Mouse (Mus musculus) neural tube, embryonic 14.5 days (tissue): ENCODE results near the gene 9230102O04Rik. TPM values are rescaled to one million over a fixed set of nuclear protein-coding genes. Genes with fewer than 3 reads are reported as not detected.

Source experiments
- ATAC-seq: fragments of 200-750 bp; cut with Nextera tagmentation; 2 replicates; pipeline ENCODE4 v1.8.0; 2017; ENCODE audit warnings: low read depth, mild to moderate bottlenecking, moderate TSS enrichment, moderate library complexity
- H3K27ac ChIP-seq: fragments of 300-500 bp; sonication (generic); 2 replicates; pipeline ENCODE4 v1.5.1; 2014; ENCODE audit warnings: low read depth, mild to moderate bottlenecking, control low read depth, low read length, moderate library complexity, mixed read lengths
- H3K27me3 ChIP-seq: fragments of 300-500 bp; sonication (generic); 2 replicates; pipeline ENCODE4 v1.6.1; 2014; ENCODE audit warnings: low read length; ENCODE audit not compliant: control insufficient read depth, insufficient read depth
- H3K36me3 ChIP-seq: fragments of 300-500 bp; sonication (generic); 2 replicates; pipeline ENCODE4 v1.6.1; 2014; ENCODE audit warnings: low read length, mixed read lengths; ENCODE audit not compliant: control insufficient read depth, insufficient read depth
- H3K4me1 ChIP-seq: fragments of 300-500 bp; sonication (generic); 2 replicates; pipeline ENCODE4 v1.6.1; 2014; ENCODE audit warnings: low read length; ENCODE audit not compliant: control insufficient read depth, insufficient read depth
- H3K4me2 ChIP-seq: fragments of 300-500 bp; sonication (generic); 2 replicates; pipeline ENCODE4 v1.6.1; 2014; ENCODE audit warnings: mild to moderate bottlenecking, low read depth, low read length, control low read depth
- H3K4me3 ChIP-seq: fragments of 300-500 bp; sonication (generic); 2 replicates; pipeline ENCODE4 v1.5.1; 2014; ENCODE audit warnings: low read depth, low read length, control low read depth, mixed read lengths
- H3K9ac ChIP-seq: fragments of 300-500 bp; sonication (generic); replicated peaks from 2 replicates; pipeline ENCODE4 v1.6.1; 2014; ENCODE audit warnings: low read depth, mild to moderate bottlenecking, control low read depth, low read length, mixed read lengths
- H3K9me3 ChIP-seq: fragments of 300-500 bp; sonication (generic); 2 replicates; pipeline ENCODE4 v1.6.1; 2016; ENCODE audit warnings: low read length; ENCODE audit not compliant: control insufficient read depth
- WGBS: fragments of 180-500 bp; shearing (Covaris S2); extraction: QIAGEN DNeasy Blood & Tissue Kit; methylation state at CpG from one replicate; pipeline ENCODE4 v1.1.7; 2014; 5-methylcytosine and 5-hydroxymethylcytosine counted together
- polyA plus RNA-seq: library from polyadenylated mRNA; unstranded; fragments of >200 nt; fragmentation: Nextera tagmentation; extraction: Ambion mirVana; gene quantifications from 2 replicates; pipeline ENCODE4 v1.2.1, GENCODE M21; 2014

Gene 9230102O04Rik
- polyA plus RNA-seq, 1 experiment from 2014 or later: 0.46 TPM

DNA sequence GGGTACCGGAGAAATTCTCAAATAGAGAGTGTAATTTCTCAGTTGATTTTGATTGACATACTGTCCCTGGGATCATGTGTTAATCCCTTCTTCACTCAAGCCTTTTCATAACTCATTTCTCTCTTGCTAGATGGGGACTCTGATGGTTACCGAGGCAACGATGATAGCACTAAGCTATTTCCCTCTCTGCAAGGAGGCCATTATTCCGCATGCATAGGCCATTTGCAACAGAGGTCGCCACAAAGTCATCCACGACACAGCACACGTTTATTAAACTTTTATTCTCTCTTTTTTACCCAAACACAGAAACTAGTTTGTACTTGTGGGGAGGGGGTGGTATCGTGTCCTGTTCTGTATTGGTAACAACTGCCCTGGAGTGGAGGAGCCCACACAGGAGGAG lies 8.5 kb upstream of the 9230102O04Rik start:
- ATAC-seq: no peak
- Histone ChIP-seq H3K36me3 (no peaks in the 10 kb centered on the region), H3K27ac (no peak overlapping the region), H3K4me2 (no peak overlapping the region), H3K4me3 (no peak overlapping the region), H3K9ac (no peak overlapping the region), H3K27me3 (peaks cover 45% of the 10 kb centered on the region), H3K4me1 (no peaks in the 10 kb centered on the region), H3K9me3 (no peaks in the 10 kb centered on the region)
- 3% methylated on average over 8 of the region's 8 CpGs for WGBS

DNA sequence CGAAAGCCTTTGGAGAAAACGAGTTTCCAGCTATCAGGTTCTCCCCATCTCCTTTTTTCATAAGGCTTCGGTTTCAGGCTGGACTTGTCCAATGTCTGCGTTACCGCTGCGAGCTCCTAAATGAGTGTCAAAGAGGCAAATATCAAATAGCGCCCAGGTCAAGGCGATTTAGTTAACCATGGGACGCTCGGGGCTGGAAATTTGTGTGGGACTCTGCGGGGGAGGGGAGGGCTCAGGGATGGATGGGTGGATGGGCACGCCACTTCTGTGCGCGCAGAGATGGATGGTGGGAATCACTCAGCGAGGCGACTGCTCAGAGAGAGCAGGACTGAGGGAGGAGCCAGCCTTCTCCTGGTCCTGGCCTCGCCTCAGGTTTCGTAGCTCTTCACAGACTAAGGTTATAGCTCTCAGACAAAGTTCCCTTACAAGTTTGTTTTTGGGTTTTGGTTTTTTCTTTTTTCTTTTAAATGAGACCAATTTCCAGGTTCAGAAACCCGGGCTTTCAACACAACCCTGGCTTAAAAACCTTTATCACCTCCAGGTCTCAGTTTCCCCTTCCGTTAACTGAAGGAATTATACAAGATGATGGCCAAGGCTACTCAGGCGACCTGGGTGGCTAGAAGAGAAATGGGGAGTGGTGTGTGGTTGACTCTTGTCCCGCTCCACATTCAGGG lies 6.9 kb upstream of the 9230102O04Rik start:
- Histone ChIP-seq H3K9ac (no peak overlapping the region), H3K4me3 (no peak overlapping the region), H3K36me3 (no peaks in the 10 kb centered on the region), H3K27ac (no peak overlapping the region), H3K9me3 (no peaks in the 10 kb centered on the region), H3K4me2 (no peak overlapping the region), H3K27me3 (peaks cover 45% of the 10 kb centered on the region), H3K4me1 (no peaks in the 10 kb centered on the region)
- WGBS: under 1% methylated on average over 22 of the region's 22 CpGs
- ATAC-seq: 0 out of 2 replicates have a peak, but pooled peaks have one; percentile 31

DNA sequence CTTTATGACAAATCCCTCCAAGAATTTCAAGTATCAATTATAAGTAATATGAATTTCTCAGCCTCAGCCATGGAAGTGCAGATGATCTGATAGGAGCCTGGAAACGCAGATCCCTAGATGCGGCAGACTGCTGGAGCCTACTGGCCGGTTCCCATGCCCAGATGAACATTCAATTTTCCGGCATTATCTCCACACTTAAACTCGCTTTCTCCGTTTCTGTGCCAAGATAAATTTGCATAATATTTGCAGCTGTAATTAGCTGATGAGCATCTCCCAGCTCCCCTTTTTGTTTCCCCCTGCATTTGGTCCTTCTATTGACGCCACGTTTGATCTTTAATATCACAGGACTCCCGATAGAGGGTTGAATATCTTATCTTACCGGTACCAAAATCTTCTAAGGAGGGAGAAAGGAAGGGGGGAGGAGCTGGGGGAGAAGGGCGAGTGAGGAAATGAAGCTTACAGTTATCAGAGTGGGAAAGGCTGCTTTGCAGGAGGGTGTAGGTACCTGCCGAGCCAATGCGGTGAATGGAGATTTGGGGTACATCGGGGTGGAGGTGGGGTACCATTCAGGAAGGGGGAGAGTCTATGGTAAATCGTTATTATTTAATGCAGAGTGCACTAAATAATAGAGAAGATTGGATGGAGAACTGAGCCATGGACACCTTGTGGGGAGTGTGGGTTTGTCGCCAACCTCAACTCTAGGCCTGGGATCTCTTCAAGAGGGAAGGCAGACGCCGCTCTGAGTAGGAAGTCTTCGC lies 5.7 kb upstream of the 9230102O04Rik start:
- H3K4me1 ChIP-seq: no peaks in the 10 kb centered on the region
- H3K4me3 ChIP-seq: no peak overlapping the region
- 2% methylated on average over 19 of the region's 19 CpGs for WGBS
- no peak overlapping the region for H3K27ac ChIP-seq
- no peaks in the 10 kb centered on the region for H3K36me3 ChIP-seq
- no peaks in the 10 kb centered on the region for H3K9me3 ChIP-seq
- H3K9ac ChIP-seq: no peak overlapping the region
- ATAC-seq: no peak
- no peak overlapping the region for H3K4me2 ChIP-seq
- H3K27me3 ChIP-seq: peaks cover 52% of the 10 kb centered on the region

DNA sequence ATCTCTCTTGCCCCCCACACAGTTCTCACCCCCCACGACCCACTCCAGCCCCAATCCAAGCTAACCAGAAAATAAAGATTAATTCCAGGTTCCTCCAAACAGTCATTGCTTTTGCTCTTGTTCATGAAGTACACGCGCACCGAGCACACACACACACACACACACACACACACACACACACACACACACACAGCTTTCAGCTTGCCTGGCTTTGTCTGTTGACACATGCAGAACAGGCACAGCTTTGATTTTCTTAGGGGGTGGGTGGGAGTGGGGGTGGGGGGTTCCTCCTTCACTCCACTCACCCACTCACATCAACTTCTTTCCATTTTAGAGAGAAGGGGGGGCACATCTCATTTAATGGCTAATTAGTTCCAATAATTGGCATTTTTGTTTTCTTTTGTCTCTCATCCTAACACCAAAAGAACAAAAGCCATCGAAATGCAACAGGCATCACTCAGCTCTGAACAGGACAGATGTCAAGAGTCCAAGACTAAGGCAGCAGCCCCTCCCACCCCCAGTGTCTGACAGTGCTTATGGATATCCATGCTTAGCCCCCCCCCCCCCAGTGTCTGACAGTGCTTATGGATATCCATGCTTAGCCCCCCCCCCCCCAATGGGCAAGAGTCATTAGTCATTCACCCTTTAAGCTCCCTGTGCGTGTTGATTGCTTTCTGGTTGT lies 4.1 kb upstream of the 9230102O04Rik start:
- peaks cover 68% of the 10 kb centered on the region for H3K27me3 ChIP-seq
- no peak for ATAC-seq
- H3K36me3 ChIP-seq: no peaks in the 10 kb centered on the region
- H3K9me3 ChIP-seq: no peaks in the 10 kb centered on the region
- H3K4me1 ChIP-seq: no peaks in the 10 kb centered on the region
- H3K27ac ChIP-seq: no peak overlapping the region
- H3K9ac ChIP-seq: no peak overlapping the region
- 0% methylated on average over 6 of the region's 6 CpGs for WGBS
- H3K4me2 ChIP-seq: no peak overlapping the region
- H3K4me3 ChIP-seq: no peak overlapping the region

DNA sequence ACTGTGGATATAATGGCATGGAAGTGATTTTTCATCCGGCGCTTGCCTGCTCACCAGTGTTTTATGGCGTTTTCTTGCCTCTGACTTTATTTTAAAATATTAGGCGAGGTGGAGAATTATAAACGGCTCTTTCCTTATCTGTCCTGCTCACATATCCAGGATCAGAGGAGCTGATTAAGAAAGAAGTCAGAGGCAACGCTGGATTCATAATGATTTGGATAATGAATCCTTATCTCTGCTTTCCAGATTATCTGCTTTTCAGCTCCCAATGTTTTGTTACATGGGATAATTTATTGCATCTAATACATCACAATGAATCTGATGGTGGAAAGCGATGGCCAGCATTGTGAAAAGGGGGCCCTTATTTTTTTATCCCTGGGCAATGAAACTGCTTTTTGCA lies 3.2 kb upstream of the 9230102O04Rik start:
- Histone ChIP-seq H3K9ac (no peak overlapping the region), H3K27ac (no peak overlapping the region), H3K9me3 (no peaks in the 10 kb centered on the region), H3K27me3 (peaks cover 65% of the 10 kb centered on the region), H3K4me1 (no peaks in the 10 kb centered on the region), H3K4me3 (no peak overlapping the region), H3K36me3 (no peaks in the 10 kb centered on the region), H3K4me2 (no peak overlapping the region)
- ATAC-seq: no peak
- WGBS: 2% methylated on average over 7 of the region's 7 CpGs

DNA sequence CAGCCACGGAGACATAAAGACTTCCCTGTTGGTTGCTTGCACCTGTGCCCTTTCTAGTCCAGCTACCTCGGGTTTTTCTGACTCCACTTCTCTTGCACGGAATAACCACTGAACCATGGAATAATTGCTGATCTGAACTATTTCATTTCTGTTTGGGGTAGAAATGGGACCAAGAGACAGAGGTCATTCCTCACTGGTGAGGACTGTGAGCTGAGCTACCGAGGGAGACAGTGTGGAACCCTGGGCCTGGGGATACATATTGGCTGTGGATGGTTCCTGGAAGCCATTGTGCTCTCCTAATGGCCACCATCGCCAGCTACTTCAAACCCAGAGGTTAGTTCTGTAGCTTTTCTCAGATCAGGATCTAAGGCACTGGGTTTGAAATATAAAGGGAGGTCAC lies 1.6 kb upstream of the 9230102O04Rik start:
- H3K4me3 ChIP-seq: no peak overlapping the region
- H3K4me2 ChIP-seq: no peak overlapping the region
- no peak overlapping the region for H3K27ac ChIP-seq
- no peaks in the 10 kb centered on the region for H3K9me3 ChIP-seq
- no peak for ATAC-seq
- H3K27me3 ChIP-seq: peaks cover 60% of the 10 kb centered on the region
- H3K9ac ChIP-seq: no peak overlapping the region
- WGBS: 1% methylated on average over 5 of the region's 5 CpGs
- no peaks in the 10 kb centered on the region for H3K36me3 ChIP-seq
- no peaks in the 10 kb centered on the region for H3K4me1 ChIP-seq

DNA sequence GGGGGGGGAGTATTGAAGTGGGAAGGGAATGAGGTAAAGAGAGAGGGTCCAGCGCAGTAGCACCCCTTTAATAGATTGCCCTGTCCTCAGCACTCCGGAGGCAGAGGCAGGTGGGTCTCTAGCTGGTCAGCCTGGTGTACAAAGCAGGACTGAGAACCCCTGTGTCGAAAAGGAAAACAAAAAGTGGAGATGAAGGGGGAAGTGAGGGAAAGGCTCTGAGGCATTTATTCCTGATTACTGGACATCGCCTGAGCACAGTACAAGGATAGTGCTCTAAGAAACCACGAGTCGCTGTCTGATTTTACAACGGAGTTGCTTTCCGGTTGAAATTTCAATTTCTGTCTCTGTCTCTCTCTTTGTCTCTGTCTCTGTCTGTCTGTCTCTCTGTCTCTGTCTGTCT lies 911 bp upstream of the 9230102O04Rik start:
- Histone ChIP-seq H3K4me1 (no peaks in the 10 kb centered on the region), H3K4me3 (no peak overlapping the region), H3K9ac (no peak overlapping the region), H3K36me3 (no peaks in the 10 kb centered on the region), H3K27me3 (peaks cover 66% of the 10 kb centered on the region), H3K9me3 (no peaks in the 10 kb centered on the region), H3K4me2 (no peak overlapping the region), H3K27ac (no peak overlapping the region)
- no peak for ATAC-seq
- WGBS: 3% methylated on average over 8 of the region's 8 CpGs

DNA sequence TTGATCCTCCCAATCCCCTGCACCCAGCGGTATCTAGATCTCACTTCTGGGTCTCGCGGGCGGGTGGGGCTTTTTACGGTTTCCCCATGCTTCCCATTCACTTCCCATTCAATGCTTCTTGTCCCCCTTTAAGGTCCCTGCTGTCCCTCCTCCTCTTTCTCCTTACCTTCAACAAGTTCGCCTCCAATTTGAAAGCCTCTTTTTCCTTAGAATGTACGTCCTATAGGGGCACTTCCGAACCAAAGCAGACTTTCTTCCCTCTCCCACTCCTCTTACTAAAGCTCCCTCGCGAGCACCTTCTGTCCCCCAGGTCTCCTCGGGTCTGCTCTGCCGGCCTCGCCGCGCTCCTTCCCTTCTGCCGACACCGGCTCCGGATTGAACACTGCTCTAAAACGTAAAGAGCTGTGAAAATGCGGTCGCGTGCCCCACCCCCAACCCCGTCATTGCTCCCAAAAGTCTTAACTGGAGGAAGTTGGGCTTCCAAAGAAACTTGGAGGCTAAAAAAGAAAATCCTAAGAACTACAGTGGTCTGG lies 377 bp upstream of the 9230102O04Rik start, which contains the start of gene Gata3:
TSS of gene Gata3 (minus strand) at position 384 of the 533 bp plus-strand sequence.
- WGBS: under 1% methylated on average over 23 of the region's 23 CpGs
- H3K36me3 ChIP-seq: no peaks in the 10 kb centered on the region
- H3K4me3 ChIP-seq: no peak within 1 kb of the TSS
- ATAC-seq: no peak
- H3K4me1 ChIP-seq: no peaks in the 10 kb centered on the region
- no peak within 1 kb of the TSS for H3K9ac ChIP-seq
- H3K9me3 ChIP-seq: no peaks in the 10 kb centered on the region
- H3K4me2 ChIP-seq: peak within 1 kb of the TSS; percentile 14; the same call in 1 of the 2 replicates
- peaks cover 64% of the 10 kb centered on the region for H3K27me3 ChIP-seq
- no peak within 1 kb of the TSS for H3K27ac ChIP-seq

DNA sequence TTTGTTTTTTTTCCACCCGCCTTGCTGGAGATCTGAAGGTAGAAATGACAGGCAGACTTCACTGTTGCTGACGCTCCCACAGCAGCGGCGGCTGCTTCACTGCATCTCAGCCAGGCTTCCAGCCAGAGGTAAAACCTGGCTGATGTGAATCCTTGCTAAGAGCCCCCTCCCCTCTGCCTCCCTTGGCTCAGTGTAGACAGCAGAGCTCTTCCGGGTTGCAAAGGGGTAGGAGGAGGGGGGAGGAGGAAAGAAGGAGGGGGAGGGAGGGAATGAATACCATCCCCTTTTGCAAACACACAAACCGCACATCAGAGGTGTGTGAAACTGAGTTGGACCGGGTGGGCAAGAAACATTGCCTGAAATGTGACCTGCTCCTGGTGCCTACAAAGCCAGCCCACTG lies 1.7 kb downstream of the 9230102O04Rik start:
- Histone ChIP-seq H3K27me3 (peaks cover 56% of the 10 kb centered on the region), H3K4me2 (no peak overlapping the region), H3K9me3 (no peaks in the 10 kb centered on the region), H3K4me3 (no peak overlapping the region), H3K9ac (no peak overlapping the region), H3K4me1 (no peaks in the 10 kb centered on the region), H3K27ac (no peak overlapping the region), H3K36me3 (no peaks in the 10 kb centered on the region)
- WGBS: 2% methylated on average over 7 of the region's 7 CpGs
- ATAC-seq: no peak
